Mouse (Mus musculus) splenic B cell, adult 2 months (primary cell): Measurements from ENCODE around the gene Srsf3.

Experiments
- DNase-seq: peaks from one replicate; pipeline ENCODE4 v3.0.0-alpha.2; 2011; ENCODE audit warnings: low read depth, low spot score
- H3K27me3 ChIP-seq: 2 replicates; pipeline ENCODE4 v1.6.1; 2012; ENCODE audit warnings: mild to moderate bottlenecking, low read length, moderate library complexity, mixed read lengths; ENCODE audit not compliant: control insufficient read depth, poor library complexity, insufficient read depth, severe bottlenecking
- H3K36me3 ChIP-seq: 2 replicates; pipeline ENCODE4 v1.6.1; 2012; ENCODE audit warnings: mild to moderate bottlenecking, low read length, moderate library complexity, mixed read lengths; ENCODE audit not compliant: control insufficient read depth, poor library complexity, insufficient read depth, severe bottlenecking

Srsf3 gene

DNA sequence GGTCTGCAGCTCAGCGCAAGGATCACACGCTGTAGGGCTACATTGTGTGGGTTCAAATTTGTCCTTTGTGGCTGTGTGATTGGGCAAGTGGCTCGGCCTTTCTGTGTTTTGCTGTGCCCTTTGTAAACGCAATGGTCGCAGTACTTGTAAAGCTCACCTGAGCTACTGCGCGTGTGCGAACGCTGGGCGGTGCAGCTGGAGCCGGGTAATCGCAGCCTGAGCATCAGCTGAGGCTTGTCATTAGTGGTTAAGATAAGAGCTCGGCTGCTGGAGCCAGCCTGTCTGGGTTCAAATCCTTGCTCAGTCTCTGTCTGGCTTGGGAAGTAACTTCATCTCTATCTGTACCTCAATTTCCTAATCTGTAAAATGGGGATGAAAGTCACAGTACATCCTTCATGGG is 41.7 kb downstream of the Srsf3 start:
- no peak for DNase-seq
- Histone ChIP-seq H3K36me3 (no peaks in the 10 kb centered on the region), H3K27me3 (no peaks in the 10 kb centered on the region)

DNA sequence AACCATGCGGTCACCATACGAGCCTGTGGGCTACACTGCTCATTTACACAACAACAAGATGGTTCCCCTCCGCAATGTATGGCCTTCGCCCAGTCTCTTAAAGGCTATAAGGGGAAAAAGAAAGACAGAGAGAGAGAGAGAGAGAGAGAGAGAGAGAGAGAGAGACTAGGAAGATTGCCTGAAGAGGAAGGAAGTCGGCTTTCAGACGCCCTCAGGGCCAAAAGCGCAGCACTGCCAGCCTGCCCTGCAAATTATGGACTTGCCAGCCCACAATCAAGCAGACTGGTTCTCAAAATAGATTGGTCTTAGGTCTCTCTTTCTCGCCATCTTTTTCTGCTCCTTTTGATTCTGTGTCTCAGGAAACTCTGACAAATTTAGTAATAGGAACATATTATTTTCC is 43.8 kb downstream of the Srsf3 start:
- DNase-seq, result no peak
- Histone ChIP-seq H3K27me3 (no peaks in the 10 kb centered on the region), H3K36me3 (no peaks in the 10 kb centered on the region)

DNA sequence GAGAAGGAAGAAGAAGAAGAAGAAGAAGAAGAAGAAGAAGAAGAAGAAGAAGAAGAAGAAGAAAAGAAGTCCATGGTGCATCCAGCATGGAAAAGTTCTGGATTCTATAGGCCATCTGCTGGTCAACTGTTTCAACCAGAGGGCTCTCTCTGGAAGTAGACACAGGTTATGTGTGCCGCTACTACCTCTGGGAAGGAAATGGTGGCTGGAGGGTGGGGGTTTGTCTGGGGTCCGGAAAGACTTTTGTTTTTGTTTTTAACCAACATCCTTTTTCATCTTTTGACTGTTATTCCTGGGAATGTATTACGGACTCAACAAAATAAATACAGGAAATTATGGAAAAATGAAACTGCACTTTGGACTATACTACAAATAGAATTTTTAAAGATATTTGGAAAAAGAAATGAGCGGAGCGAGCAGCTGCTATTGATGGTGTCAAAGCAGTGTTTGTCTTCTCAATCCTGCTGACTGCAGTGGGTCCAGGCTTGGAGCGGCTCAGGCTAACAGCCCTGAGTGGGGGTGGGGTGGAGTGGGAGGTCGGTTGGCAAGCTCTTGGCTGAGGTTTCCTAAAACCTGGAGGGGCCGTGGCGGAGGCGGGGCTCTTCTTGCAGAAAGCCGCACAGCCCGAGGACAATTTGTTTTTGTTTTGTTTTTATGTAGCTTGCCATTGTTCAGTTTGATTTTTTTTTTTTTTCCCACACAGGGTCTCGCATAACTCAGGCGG is 45.5 kb downstream of the Srsf3 start:
- Histone ChIP-seq H3K27me3 (no peaks in the 10 kb centered on the region), H3K36me3 (no peaks in the 10 kb centered on the region)
- no peak for DNase-seq

DNA sequence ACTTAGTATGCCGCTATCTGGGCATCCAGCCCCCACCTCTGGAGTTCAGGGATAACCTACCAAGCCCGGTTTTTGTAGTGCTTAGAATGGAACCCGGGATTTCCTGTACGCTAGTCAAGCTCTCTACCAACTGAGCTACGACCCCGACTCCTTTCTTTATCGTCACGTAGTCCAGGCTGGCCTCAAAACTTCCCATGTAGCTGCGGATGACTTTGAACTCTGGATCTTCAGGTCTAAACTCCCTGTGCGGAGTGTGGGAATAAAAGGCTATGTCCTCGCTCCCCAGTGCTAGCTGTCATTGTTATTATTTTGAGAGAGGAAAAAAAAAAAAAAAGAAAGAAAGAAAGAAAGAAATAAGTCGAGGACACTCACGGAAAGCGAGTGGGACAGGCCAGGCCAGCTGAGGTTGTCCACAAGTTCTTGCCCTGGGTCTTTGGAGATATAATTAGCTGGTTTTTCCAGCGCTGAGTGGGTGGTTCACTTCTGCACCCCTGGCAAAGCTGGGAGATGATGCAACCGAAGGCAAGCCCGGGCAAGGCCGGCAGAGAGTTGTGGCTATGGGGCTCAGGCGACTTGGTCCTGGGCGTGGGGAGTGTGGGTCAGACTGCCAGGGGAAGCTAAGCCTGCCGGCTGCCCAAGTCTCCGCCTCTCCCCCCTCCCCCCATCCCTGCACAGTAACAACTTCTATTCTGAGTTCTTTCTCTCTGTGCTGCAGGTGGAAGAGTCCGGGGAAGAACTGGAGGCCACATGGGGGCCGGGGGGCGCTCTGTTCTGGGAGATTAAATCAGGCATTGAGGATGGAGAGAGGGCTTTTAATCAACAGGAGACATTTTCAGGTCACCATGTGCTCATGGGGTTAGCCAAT is 46.3 kb downstream of the Srsf3 start:
- Histone ChIP-seq H3K36me3 (no peaks in the 10 kb centered on the region), H3K27me3 (no peaks in the 10 kb centered on the region)
- no peak for DNase-seq

DNA sequence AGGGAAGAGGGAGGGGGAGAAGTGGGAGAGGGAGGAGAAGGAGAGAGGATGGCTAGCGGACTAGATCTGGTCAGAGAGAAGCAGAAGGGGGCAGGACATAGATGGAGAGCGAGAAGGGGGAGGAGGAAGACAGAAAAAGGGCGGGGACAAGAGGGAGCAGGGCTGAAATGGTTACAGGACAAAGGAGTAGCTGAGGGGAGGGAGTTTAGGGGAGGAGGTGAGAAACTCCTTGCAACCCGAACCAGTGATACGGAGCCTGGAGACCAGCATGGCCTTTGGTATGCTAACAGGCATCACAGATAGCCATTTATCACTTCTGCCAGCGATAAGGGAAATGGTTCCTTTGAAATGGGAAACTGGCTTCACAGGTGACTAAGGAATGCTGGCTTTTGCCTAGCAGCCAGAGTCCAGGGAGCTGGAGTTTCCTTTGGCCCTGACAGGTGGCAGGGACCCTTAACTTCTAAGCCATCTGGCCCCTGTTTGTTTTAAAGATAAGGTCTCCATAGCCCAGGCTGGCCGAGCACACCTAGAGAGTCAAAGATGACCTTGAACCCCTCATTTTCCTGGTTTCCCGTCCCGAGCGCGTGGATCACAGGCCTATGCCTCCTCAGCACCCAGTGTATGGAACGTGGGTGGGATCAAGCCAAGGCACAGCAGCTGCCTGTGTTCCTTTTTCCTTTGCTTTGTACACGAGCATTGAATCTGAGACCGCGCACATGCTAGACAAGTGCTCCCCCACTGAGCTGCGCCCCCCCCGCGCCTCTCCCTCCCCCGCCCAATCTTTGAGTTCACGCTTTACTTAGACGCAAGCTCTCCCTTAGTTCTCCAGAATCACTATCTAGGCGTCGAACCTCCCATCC is 48.6 kb downstream of the Srsf3 start:
- Histone ChIP-seq H3K27me3 (no peaks in the 10 kb centered on the region), H3K36me3 (no peaks in the 10 kb centered on the region)
- DNase-seq, result no peak

DNA sequence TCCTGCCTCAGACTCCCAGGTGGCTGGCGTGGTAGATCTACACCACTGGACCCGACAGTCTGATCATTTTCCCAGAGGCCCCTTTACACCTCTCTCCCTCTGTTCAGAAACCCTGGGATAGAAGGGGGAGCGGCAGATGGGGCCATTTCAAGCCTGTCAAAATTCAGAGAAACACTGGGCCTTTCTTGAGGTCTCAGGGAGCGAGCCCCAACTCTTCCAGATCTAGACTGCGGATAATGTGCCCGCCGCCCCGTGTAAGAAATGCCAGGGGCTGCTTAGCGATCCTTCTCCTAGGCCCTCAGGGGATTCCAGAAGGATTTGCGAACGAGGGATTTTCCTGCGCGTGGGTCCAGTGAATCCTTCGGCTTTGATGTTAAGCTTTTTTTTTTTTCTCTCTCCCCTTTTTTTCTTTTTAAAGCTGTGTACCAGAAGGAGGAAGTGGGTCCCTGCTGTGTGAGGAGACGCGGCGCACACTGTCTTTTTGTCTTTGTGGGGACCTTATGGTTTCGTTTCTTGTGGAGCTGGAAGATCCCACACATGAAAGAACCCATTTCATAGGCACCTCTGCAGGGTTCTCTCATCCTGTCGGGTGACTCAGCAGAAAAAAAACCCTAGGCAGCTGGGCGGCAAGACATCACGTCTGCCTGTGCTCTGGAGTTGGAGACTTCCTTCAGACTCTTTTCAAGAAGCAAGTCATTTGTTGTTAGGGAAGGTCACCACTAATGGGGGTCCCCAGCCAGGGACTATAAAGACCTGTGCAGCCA is 49.4 kb downstream of the Srsf3 start:
- peak; percentile 60 for DNase-seq
- no peaks in the 10 kb centered on the region for H3K36me3 ChIP-seq
- no peaks in the 10 kb centered on the region for H3K27me3 ChIP-seq

DNA sequence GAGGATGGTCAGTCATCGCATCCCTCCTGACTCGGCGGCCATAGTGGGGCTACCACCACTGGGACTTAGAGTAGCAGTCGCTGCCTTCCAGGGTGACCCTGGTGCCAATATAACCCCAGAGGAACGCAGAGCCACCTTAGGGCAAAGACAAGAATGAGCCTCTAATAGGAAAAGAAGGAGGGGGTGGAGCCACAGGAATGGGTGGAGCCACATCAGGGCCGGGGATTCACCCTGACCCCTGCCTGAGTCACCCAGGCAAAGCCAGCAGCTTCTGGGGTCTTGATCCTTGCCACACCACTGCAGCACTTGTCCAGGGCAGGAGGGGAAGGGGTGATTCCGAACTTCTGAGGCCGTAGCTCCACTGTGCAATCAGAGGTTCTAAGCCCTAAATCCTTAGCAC is 51.2 kb downstream of the Srsf3 start:
- Histone ChIP-seq H3K36me3 (no peaks in the 10 kb centered on the region), H3K27me3 (no peaks in the 10 kb centered on the region)
- no peak for DNase-seq

DNA sequence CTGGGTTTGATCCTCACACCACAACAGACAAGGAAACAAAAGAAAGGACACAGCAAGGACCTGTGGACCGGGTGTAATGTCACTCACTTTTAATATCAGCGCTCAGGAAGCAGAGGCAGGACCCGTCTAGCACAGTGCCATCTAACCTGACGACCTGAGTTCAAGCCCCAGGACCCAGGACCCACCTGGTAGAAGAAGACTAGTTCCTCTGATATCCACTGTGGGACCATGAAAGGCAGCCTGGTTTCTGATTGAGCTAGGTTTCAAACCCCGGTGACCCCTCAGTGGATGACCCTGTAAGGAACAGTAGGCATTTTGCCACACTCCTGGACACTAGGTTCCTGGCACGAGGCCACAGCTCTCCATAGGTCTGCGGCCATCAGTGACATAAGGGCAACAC is 52.2 kb downstream of the Srsf3 start:
- Histone ChIP-seq H3K36me3 (no peaks in the 10 kb centered on the region), H3K27me3 (no peaks in the 10 kb centered on the region)
- no peak for DNase-seq

DNA sequence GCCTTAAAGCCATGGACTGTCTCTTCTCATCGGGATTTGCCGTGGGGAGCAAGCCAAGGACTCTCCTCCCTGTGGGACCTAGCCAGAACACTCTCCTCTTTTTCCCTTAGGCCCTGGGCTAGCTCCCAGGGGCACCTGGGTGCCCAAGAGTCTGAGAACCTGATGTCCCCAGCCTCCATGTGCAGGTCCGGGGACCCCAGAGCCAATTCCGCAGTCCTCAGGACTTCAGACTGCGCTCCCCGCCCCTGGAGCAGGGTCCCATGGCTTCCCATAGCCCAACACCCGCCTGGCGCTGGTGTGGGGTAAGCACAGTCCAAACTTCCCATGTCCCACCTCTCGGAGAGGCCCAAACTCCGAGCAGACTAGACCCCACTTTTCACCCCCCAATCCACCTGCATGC is 52.8 kb downstream of the Srsf3 start:
- no peaks in the 10 kb centered on the region for H3K27me3 ChIP-seq
- DNase-seq, result no peak
- no peaks in the 10 kb centered on the region for H3K36me3 ChIP-seq

DNA sequence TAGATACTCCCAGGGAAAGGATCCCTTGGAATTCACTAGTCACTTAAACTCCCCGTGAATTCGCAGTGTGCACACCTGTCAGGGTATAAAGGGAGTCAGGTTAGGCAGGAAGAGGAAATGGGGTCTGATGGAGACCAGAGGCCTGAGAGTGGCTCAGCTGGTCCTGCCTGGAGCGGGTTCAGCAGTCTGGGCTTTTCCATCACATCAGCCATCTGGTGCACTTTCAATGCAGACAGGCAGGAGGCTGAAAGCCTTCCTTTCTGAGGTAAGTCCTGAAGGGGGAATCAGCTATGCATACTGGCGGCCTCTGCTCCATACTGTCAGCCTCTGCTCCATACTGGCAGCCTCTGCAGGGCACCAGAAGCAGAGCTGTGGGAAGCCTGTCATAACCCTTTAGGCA is 54.5 kb downstream of the Srsf3 start:
- Histone ChIP-seq H3K27me3 (no peaks in the 10 kb centered on the region), H3K36me3 (no peaks in the 10 kb centered on the region)
- DNase-seq, result no peak

DNA sequence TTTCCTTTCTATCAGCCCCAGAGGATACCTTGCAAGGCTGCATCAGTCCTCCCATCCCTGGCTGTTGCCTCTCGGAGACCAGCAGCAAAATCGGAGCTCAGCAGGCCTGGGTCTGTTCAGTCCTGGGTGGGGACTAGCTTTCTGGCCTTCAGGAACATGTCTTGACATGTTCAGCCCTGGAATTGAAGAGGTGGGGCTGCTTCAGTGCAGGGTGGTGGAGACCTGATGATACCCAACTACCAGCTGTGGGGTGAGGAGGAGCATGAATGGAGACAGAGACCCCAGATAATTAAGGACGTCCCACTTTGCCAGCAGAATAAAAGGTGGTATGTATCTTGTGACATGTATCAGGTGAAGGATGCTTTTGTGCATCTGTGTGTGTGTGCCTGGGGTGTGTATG is 58.3 kb downstream of the Srsf3 start, which contains the start of gene Cdkn1a:
TSS of gene Cdkn1a (plus strand) at position 201 of the 400 bp plus-strand sequence.
- no peaks in the 10 kb centered on the region for H3K27me3 ChIP-seq
- DNase-seq, result no peak
- no peaks in the 10 kb centered on the region for H3K36me3 ChIP-seq

DNA sequence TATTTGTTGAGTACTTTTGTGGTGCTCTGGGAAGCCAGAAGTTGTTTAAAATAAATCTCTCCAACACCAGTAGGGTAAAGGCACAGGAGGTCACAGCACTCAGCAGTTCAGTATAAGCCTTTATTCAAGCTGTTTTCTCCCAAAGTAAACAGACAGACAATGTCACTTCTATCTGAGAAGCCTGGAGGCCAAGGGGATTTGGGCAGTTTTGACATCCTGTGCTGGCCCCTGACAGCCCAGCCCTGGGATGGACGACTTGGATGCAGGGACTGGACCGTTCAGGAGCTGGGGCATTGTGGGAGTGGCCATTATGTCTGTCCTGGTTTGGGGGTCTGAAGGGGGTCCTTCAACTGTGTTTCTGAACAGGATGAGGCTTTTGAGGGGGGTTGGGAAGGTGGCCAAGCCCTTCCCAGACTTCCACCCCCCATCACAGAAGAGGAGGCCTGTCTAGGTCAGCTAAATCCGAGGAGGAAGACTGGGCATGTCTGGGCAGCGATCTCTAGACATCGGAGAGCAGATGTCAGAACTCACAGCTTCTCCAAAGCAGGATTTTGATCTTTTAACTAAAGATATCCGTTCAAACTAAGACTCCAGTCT is 59.0 kb downstream of the Srsf3 start:
- Histone ChIP-seq H3K27me3 (no peaks in the 10 kb centered on the region), H3K36me3 (no peaks in the 10 kb centered on the region)
- DNase-seq, result no peak

DNA sequence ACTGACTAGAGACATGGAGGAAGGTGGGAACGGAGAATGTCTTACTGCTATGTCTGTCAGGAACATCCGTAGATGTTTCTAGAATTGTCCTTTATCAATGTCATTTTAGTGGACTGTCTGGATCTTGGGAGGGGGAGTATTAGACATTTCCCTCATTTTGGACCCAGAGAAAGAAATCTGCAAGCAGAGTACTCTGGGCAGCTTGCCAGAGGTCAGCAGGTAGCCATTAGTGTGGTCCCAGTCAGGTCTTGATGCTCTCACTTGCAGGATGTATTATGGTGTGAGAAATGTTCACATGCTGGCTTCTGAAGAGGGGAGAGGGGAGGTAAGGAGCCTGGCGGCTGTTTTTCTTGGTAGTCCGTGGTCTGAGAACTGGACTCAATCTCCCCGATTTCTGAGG is 60.1 kb downstream of the Srsf3 start:
- H3K36me3 ChIP-seq, result no peaks in the 10 kb centered on the region
- H3K27me3 ChIP-seq, result no peaks in the 10 kb centered on the region
- no peak for DNase-seq
